Mouse (Mus musculus) ES-Bruce4 (cell line): ENCODE measurements around the gene Vmn2r18. TPM values are rescaled to one million over a fixed set of nuclear protein-coding genes. Genes with fewer than 3 reads are reported as not detected.

Experiments
- H3K27ac ChIP-seq: 2 replicates; pipeline ENCODE4 v1.5.1; 2012; ENCODE audit warnings: low read length, inconsistent platforms; ENCODE audit not compliant: insufficient read depth
- H3K27me3 ChIP-seq: 2 replicates; pipeline ENCODE4 v1.6.1; 2012; ENCODE audit warnings: mild to moderate bottlenecking, low read length, inconsistent platforms; ENCODE audit not compliant: control insufficient read depth, poor library complexity, insufficient read depth, severe bottlenecking
- H3K36me3 ChIP-seq: 2 replicates; pipeline ENCODE4 v1.6.1; 2012; ENCODE audit warnings: inconsistent platforms, mild to moderate bottlenecking, low read length, moderate library complexity; ENCODE audit not compliant: control insufficient read depth, poor library complexity, insufficient read depth, severe bottlenecking
- H3K4me1 ChIP-seq: one replicate; pipeline ENCODE4 v1.8.1; 2011; ENCODE audit warnings: low read length; ENCODE audit not compliant: control insufficient read depth, insufficient read depth
- H3K4me3 ChIP-seq: 2 replicates; pipeline ENCODE4 v1.5.1; 2011; ENCODE audit warnings: low read depth, mild to moderate bottlenecking, low read length
- H3K9ac ChIP-seq: 2 replicates; pipeline ENCODE4 v1.6.1; 2012; ENCODE audit warnings: low read depth, mild to moderate bottlenecking, inconsistent platforms; ENCODE audit not compliant: poor library complexity, severe bottlenecking
- H3K9me3 ChIP-seq: replicated peaks from 2 replicates; pipeline ENCODE4 v1.6.1; 2012; ENCODE audit warnings: mild to moderate bottlenecking, low read length, inconsistent platforms; ENCODE audit not compliant: control insufficient read depth, poor library complexity, insufficient read depth, severe bottlenecking
- CTCF ChIP-seq: IDR thresholded peaks from one replicate; pipeline ENCODE4 v1.8.1; 2011; ENCODE audit warnings: low read depth, low read length
- EP300 ChIP-seq: IDR thresholded peaks from 2 replicates; pipeline ENCODE4 v1.6.1; 2011; ENCODE audit warnings: low read depth, low read length; ENCODE audit not compliant: insufficient read depth
- POLR2A ChIP-seq: IDR thresholded peaks from one replicate; pipeline ENCODE4 v1.8.1; 2011; ENCODE audit warnings: low read length; ENCODE audit not compliant: insufficient read depth
- polyA plus RNA-seq: library from polyadenylated mRNA; stranded (reverse); fragments of >200 nt; gene quantifications from 2 replicates; pipeline ENCODE4 v1.2.4, GENCODE M21; 2011; ENCODE audit warnings: low read depth; ENCODE audit not compliant: missing spikeins, insufficient read depth, insufficient read length

Gene Vmn2r18
- polyA plus RNA-seq, 1 experiment: 0.24 TPM

GRCm38 (mm10) chr5:151601696-151602095 is 4.1 kb downstream of the Vmn2r18 start:
- Histone ChIP-seq H3K27ac (no peak overlapping the region), H3K27me3 (no peaks in the 10 kb centered on the region), H3K36me3 (no peaks in the 10 kb centered on the region), H3K9me3 (no peaks in the 10 kb centered on the region), H3K9ac (no peak overlapping the region), H3K4me1 (no peaks in the 10 kb centered on the region), H3K4me3 (no peak overlapping the region)
- TF ChIP-seq CTCF (no peak), POLR2A (no peak), EP300 (no peak)

Other genes starting within 250 kb of the Vmn2r18 start
- gene Gm42906, start 177.9 kb downstream of the Vmn2r18 start, polyA plus RNA-seq: not detected in 2 replicates
- gene Rfc3, start 45.2 kb upstream of the Vmn2r18 start, polyA plus RNA-seq: 55.0 and 57.5 TPM in 2 replicates